Mouse (Mus musculus) gonadal fat pad, adult 2 months (tissue): ENCODE measurements around the gene Usp36. TPM values are rescaled to one million over a fixed set of nuclear protein-coding genes. Genes with fewer than 3 reads are reported as not detected.

Experiments
- DNase-seq: peaks from one replicate; pipeline ENCODE4 v3.0.0-alpha.2; 2012; ENCODE audit warnings: low read depth
- polyA plus RNA-seq: library from polyadenylated mRNA; depleted of rRNA; stranded (reverse); fragments of >200 nt; gene quantifications from 2 replicates; pipeline ENCODE4 v1.2.3, GENCODE M21; 2012

The Usp36 gene
- polyA plus RNA-seq, 1 experiment: 13.6 TPM

DNA sequence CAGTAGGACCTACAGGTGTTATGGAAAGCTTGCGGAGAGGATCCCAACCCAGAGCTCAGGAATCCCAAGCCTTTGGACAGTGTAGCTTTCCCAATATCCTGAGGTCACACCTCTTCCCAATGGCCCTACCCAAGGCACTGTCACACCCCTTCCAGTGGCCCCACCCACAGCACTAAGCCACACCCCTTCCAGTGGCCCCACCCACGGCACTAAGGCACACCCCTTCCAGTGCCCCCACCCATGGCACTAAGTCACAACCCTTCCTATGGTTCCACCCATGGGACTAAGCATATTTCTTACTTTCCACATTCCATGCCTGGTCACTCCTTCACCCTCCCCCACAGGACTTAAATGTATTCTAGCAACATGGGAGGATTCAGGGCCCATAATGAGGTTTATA, 8.8 kb upstream of the Usp36 start:
- no peak for DNase-seq

DNA sequence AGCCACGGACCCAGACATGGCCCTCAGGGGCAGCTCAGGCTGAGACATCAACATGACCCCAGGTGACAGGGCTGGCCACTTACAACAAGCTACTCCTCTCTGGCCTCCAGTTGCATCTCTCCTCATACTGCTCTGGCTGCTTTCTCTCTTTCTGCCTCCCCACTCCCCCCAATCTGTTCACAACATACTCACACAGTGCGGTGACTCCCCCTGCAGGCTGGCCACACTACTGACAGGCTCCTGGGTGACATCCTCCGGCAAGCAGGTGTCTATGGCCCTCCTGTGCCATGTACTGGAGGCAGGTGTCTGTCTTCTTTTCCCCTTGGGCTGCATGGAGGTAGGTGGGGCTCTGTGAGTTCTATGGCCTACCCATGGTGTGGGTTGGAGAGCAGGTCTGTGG, 7.9 kb upstream of the Usp36 start:
- no peak for DNase-seq

DNA sequence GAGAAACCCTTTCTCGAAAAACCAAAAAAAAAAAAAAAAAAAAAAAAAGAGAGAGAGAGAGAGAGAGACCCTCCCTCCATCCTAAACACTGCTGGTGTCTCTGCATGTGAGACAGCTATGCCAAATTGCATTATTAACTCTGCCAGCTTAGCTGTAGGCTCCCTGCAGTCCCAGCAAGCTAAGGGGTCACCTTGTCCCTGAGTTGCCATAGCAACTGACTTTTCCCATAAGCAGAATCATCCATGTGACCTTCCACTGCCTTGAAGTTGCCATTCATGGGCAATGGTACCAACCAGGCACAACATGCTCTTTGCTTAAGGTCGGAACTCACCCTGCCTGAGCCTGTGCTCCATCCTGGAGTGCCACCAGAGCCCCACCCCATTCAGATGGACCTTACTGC, 5.0 kb upstream of the Usp36 start:
- DNase-seq: no peak

DNA sequence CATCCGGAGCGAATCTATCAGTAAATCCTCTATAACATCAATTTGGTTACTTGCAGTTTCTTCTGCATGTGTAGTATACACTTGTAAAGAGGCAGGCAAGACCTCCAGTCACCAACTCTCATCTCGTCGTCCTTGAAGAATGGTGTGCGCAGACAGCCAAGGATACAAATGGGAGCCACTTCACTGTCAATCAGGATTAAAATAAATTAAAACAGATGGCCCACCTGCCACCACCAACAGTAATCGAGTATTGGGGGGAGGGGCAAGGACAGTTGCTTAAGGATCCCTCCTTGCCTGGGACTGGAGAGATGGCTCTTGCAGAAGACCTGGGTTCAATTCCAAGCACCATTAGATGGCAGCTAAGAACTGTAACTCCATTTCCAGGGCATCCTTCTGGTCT, 2.6 kb upstream of the Usp36 start:
- no peak for DNase-seq

DNA sequence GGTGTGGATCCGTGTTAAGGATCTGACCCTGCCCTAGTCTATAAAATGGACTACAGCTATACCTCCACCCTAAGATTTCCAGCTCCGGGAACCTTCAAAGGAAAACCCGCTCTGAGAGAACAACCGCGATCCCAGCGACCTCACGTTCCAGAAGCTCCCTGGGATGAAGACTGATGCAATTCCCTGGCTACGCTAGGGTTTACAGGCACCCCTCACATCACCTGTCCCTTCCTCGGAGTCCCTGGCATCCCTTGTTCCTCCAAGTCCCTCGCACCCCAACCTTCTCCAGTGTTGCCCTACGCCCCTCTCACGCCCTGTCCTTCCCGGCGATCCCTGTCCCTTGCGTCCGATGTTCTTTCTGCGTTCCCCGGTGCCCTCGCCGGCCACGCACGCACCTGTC, 482 bp downstream of the Usp36 start:
- DNase-seq: no peak

DNA sequence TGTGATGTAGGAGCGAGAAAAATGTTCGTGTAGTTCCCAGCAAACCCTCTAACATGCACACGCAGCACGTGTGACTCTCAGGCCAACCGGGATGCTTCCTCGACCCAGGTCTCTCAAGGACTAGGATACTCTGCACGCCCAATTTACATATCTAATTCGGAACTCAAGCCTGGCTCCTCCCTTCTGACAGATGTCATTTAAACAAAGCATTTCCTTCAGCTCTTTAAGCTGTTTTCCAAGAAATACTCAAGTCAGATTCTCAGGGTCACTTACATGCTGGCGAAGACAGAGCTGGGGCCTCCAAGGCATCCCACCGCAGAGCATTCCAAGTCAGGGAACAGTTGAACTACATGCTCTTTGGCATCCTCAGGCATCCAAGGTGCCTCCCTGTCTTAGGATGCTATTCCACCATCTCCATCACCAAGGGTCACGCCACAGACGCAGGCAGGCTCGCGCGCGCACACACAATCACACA, 970 bp downstream of the Usp36 start:
- no peak for DNase-seq

DNA sequence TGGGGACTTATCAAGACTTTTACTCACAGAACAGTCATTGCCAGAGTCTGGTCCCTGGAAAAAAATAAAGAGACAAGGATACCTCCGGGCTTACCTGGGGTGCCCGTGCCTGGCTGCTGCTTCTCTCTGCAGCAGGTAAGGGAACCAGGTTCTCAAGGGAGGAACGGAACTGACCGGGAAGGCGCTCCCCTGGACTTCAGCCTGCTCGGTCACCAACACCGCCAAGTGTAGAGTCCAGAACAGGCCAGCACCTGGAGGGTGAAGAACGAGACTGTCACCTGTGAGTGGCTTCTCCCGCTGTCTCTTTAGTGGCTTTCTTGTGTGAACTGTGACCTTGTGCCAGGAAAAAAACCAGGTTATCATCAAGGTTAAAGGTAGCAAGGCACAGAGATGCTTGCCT, 2.5 kb downstream of the Usp36 start:
- no peak for DNase-seq

DNA sequence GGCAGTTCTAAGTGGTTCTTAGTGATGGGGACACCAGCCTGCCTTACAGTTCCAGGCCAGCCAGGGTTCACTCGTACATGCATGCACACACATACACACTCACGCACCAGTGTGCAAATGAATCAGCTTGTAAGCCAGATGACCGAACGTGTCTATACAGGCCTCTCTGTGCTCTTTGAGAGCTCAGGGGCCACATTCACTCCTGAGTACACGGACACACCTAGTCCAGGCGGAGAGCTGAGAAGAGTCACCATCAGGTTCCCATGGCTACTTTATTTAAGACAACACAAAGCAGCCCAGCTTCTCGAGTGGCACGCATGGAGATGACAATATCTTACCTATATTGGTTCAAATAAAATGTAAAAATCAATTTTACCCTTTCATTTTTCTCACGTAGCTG, 3.6 kb downstream of the Usp36 start:
- DNase-seq: no peak

DNA sequence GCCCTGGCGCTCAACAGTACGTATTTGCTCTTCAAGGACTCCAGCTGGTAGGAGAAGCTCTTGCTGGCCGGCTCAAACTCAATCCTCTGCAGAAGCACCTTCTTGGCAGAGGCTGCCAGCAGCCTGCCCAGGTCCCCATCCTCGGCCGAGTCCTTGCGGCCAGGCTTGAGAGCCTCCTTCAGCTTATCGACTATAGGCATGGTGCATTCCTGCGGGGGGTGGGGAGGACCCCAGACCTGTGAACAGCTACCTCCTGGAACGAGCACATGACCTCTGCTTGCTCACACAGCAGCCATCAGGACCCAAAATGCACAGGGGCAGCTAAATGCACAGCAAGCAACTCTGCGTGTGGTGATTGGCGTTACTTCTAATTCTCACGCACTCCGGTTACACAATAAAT, 4.3 kb downstream of the Usp36 start:
- no peak for DNase-seq

DNA sequence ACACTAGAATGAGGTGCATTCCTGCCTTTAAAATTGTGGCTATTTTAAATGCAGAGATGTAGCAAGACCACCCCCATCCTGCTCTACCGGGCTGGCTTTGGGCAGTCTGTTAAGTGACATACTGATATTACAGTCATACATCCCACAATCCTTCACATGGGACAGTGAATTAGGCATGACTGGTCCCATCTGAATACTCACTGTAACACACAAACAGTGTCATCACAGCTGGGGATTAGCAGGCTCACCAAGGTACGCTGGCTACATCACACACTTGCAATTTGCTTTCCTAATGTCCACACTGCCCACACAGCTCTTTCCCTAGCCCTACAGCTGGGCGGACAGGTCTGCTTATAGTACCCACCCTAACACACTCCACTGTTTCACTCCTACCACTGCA, 9.8 kb downstream of the Usp36 start:
- DNase-seq: peak; percentile 66

DNA sequence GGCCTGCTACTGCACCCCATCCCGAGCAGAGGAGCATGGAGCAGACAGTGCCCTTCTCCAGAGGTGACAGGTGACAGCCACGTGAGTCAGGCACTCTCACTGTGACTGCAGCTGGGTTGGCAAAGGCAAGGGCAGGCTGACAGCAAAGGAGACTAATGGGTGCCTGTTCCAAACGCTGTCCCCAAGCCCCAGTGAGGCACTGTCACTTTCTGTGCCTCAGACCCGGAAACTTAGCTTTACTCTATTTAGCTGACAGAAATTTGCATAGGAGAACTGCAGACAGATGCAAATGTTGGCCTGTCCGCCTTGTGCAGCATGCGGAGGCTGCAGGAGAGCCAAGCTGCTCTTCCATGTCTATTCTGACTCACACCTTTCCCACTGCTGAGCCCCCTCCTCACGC, 13.7 kb downstream of the Usp36 start:
- no peak for DNase-seq

DNA sequence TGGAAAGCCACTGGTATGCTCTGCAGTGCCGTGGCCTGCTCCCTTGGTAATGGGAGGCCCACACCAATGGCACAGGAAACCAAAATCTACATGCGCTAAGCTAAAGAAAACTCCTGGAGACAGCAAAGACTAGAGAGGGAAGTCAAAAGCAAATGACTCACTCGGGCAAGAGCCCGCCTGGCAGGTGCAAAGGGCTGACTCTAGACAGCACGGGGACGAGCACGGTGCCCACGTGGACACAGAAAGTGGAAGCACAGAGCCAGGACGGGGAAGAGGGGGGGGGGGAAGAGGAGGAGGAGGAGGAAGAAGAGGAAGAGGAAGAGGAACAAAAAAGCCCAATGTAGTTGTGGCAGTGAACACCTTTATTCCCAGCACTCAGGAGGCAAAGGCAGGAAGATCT, 15.0 kb downstream of the Usp36 start:
- DNase-seq: no peak

DNA sequence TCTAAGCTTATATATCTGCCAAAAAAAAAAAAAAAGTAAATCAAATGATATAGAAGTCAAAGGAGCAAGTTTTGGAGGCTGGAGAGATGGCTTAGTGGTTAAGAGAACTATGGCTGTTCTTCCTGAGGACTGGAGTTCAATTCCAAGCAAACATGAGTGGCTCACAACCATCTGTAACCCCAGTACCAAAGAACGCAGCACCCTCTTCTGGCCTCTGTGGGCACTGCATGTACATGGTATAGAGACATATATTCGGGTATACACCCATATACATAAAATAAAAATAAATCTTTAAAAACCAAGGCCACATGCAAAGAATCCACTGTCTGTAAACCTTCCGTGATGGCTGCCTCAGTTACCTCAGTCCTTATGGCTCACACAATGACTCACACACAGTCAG, 20.2 kb downstream of the Usp36 start:
- no peak for DNase-seq

DNA sequence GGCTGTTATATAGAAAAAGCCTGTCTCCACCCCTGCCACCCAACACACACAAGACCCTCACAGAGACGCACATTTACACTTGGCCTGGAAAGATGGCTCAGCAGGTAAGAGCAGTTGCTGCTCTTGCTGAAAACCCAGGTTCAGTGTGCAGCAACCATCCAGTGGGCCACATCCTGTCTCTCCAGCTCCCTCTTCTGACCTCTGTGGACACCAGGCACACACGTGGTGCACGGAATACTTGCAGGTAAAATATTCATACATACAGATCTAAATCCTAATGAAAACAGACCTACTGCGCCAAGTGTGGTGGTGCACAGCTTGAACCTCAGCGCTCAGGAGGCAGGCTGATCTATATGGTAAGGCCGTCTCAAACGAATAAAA, 23.4 kb downstream of the Usp36 start:
- DNase-seq: no peak

DNA sequence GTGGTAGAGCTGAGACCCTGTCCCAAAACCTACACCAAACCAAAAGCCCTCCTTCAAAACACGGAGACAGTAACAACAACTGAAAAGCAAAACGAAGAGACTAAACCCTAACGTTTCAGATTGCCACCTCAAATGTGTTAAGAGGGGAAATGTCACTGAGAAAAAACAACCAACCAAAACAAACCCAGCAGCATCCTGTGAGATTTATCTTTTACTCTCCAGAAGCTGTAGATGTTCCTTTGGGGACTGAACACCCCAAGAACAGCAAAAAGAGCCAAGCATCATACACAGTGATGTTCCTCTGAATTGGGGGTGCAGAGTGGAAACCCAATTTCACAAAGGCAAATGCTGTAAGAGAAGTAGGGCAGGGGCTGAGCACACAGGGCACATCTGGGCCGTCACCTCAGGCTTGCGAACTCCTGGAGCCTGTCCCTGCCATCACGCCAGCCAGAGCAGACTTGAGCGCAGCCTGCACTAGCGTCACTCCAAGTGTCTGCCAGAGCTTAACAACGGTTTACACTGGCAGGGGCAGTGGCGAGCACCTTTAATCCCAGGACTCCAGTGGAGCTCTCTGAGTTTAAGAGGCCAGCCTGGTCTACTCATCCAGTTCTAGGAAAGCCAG, 23.9 kb downstream of the Usp36 start:
- no peak for DNase-seq

DNA sequence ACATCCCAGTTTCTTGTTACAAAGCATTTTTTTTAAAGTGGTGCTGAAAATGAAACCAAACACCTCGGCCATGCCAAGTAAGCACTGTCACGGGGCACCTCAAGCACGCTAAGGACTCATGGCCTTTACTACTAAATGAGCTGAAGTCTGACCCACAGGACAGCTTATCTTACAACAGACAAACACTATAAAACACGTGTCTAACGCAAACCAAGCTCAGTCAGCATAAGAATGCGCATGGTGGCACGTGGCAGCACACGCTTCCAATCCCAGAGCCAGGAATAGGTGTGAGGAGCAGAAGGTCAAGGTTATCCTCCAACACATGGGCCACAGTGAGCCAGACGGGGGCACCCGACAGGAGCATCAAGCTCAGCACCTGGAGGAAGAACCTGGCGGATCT, 24.4 kb downstream of the Usp36 start:
- DNase-seq: no peak

DNA sequence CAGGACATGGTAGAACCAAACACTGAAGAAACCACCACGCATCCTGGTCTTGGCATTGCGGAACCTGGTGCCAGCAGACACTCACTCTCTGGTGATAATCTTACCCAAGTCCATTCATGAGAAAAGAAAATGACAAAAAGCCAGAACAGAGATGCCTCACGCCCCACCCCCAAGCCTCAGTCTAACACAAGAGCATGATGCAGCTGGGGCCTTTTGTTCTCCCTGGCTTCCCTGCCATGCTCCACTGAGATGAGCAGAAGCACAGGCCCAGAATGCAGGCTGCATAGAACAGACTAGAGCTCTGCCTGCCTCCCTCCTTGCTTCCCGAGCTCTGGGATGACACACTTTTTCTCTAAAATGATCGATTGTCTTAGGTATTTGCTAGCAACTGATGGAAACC, 26.9 kb downstream of the Usp36 start:
- no peak for DNase-seq

DNA sequence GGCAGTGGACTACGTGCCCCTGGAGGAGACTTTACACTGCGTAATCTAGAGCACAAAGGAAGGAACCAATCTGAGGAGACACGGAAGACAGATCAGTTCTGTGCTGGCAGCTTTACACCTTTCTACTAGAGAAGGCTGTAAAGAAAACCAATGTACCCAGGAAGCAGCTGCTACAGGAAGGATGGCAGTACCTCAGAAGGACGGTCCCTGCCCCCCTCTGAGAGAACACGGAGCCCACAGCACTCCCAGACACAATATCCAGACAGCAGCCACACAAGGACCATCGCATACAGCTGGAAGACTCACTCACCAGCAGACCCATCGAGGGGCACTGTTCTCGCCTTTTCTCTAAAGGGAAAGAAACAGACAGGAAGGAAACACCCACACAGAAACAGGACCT, 30.0 kb downstream of the Usp36 start:
- no peak for DNase-seq

DNA sequence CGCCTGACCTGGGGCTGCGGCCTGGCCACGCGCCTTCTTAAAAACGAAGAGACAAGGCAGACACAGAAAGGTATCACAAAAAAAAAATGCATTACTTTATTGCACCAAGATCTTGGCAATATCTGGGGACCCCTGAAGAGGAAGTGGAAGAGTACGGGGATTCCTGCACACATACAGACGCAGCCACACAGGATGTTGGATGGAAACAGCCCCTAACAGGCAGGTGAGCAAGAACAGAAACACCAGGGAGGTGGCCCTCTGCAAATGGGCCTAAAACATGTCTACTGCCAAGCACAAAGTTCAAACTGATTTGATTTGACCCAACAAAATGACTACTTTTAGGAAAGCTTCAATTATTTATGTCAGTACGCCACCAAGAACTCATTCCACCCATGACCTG, 30.5 kb downstream of the Usp36 start:
- no peak for DNase-seq

DNA sequence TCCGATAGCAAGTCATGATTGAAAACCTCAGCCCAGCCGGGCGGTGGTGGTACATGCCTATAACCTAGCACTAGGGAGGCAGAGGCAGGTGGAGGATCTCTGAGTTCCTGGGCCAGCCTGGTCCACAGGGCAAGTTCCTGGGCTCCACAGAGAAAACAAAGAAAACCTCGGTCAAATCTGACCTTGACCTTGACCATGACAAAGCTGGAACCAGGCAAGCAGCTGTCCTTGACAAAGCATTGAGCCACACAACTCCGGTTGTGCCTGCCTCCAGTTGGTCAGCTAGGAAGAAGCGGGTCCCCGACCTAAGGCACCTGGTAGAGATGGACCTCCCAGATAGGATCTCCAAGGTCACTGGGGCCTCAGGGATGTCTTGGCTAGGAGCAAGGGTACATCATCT, 33.7 kb downstream of the Usp36 start:
- no peak for DNase-seq

DNA sequence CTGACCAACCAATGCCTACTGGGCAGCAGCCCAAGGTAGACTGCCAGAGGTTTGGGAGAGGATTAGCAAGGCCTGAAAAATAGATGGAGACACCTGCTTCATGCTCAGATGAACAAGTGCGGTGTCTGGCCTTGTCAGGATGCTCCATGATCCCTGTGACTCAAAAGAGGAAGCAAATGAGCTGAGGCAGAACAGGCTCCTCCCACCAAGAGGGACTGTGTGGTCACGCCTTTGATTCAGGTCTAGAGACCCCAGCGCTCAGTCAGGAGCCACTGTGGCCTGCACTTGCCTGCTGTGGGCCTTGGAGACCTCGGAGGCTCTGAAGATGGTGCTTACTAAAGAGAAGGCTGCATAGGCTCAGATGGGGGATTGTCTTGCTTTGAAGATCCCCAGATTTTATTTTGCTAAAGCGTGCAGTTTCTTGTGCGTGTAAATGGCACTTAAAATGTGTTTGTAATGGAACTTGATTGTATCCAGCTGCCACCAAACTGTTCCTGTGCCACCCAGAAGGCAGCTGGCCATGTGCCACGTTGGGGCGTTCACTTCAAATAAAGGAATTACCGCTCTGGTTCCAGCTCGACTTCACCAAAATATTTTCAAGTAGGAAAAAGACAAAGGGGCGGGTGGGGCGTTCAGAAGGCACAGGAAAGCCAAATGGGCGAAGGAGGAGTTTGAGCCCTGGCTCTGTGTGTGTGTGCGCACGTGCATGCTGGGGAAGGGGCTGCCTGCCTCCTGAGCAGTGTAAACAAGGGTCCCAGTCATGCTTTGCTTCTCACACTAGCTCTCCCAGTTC, 35.7 kb downstream of the Usp36 start:
- DNase-seq: no peak

DNA sequence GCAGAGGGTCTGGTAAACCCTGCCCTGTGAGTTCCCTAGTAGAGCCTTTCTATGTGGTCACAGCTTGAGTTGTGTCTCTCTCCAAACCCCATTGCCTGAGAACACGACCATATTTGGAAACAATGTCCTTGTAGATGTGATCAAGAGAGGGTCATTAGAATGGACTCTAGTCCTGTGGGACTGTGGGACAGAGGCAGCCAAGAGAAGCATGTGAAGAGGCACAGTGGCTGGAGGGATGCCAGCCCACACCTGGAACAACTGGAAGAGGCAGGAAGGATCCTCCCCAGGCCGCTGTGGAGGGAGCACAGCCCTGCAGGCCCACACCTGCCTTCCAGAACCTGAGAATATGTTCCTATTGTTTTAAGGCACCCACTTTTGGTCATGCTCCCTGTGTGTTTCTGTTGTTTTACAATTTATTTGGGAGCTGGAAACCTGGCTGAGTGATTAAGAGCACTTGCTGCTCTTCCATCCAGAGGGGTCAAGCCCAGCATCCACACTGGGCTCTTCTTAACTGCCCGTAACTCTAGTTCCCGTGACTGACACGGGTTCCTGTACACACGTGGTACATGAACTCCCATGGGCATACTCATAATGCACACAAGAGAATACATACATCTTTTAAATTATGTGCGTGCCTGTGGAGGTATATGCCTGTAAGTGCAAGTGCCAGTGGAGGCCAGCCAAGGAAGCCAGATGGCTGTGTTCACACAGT, 36.4 kb downstream of the Usp36 start:
- DNase-seq: no peak

DNA sequence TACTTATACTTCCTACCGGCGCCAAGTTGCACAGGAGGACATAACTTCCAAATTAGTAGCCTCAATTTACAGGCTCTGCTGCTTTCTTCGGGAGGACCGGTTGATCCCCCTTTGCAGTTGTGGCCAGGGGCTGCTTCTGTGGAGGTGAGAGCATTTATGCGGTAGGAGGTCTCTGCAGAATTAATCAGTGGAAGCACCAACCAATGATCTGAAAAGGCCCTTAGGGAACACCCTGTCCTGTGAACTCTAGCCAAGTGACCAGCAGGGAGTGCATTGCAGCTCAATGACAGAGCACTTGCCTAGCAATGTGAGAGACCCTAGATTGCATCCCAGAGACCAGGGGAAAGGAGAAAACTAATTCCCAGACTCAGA, 41.0 kb downstream of the Usp36 start:
- DNase-seq: no peak
